Mouse (Mus musculus) neural tube, embryonic 12.5 days (tissue): ENCODE results near the gene Olfr1308. TPM values are rescaled to one million over a fixed set of nuclear protein-coding genes. Genes with fewer than 3 reads are reported as not detected.

ENCODE experiments used
- ATAC-seq: fragments of 200-750 bp; cut with Nextera tagmentation; 2 replicates; pipeline ENCODE4 v1.8.0; 2017; ENCODE audit warnings: low read depth, mild to moderate bottlenecking, moderate TSS enrichment, moderate library complexity; ENCODE audit not compliant: low FRiP score
- H3K27ac ChIP-seq: fragments of 300-500 bp; sonication (generic); 2 replicates; pipeline ENCODE4 v1.5.1; 2016
- H3K27me3 ChIP-seq: fragments of 300-500 bp; sonication (generic); replicated peaks from 2 replicates; pipeline ENCODE4 v1.6.1; 2016; ENCODE audit warnings: mild to moderate bottlenecking
- H3K36me3 ChIP-seq: fragments of 300-500 bp; sonication (generic); 2 replicates; pipeline ENCODE4 v1.6.1; 2016; ENCODE audit warnings: mild to moderate bottlenecking
- H3K4me1 ChIP-seq: fragments of 300-500 bp; sonication (generic); 2 replicates; pipeline ENCODE4 v1.6.1; 2016
- H3K4me2 ChIP-seq: fragments of 300-500 bp; sonication (generic); replicated peaks from 2 replicates; pipeline ENCODE4 v1.6.1; 2016; ENCODE audit warnings: mild to moderate bottlenecking
- H3K4me3 ChIP-seq: fragments of 300-500 bp; sonication (generic); 2 replicates; pipeline ENCODE4 v1.5.1; 2016
- H3K9ac ChIP-seq: fragments of 300-500 bp; sonication (generic); 2 replicates; pipeline ENCODE4 v1.6.1; 2016; ENCODE audit warnings: mild to moderate bottlenecking
- H3K9me3 ChIP-seq: fragments of 300-500 bp; sonication (generic); 2 replicates; pipeline ENCODE4 v1.6.1; 2016; ENCODE audit warnings: mild to moderate bottlenecking
- WGBS: fragments of 180-500 bp; shearing (Covaris S2); methylation state at CpG from one replicate; pipeline ENCODE4 v1.1.7; 2016; 5-methylcytosine and 5-hydroxymethylcytosine counted together
- polyA plus RNA-seq: library from polyadenylated mRNA; unstranded; fragments of >200 nt; fragmentation: Nextera tagmentation; extraction: Ambion mirVana; gene quantifications from 2 replicates; pipeline ENCODE4 v1.2.1, GENCODE M21; 2016

Gene Olfr1308
- polyA plus RNA-seq = not detected in 2 replicates

- ATAC-seq = no peak
- Histone ChIP-seq H3K27me3 (no peaks in the 10 kb centered on the region), H3K4me3 (no peak within 1 kb of the TSS), H3K27ac (no peak within 1 kb of the TSS), H3K36me3 (no peaks in the 10 kb centered on the region), H3K4me2 (no peak within 1 kb of the TSS), H3K9ac (no peak within 1 kb of the TSS), H3K9me3 (no peaks in the 10 kb centered on the region), H3K4me1 (no peaks in the 10 kb centered on the region)
- 70% methylated on average over 1 of the region's 1 CpGs for WGBS
These were observed at the start of gene Olfr1308 for GRCm38 (mm10) chr2:111964844-111965243. Gene Olfr1308 (minus strand): TSS chr2:111964944.

- no peak within 1 kb of the TSS for H3K4me2 ChIP-seq
- no peak within 1 kb of the TSS for H3K27ac ChIP-seq
- H3K27me3 ChIP-seq = no peaks in the 10 kb centered on the region
- no peaks in the 10 kb centered on the region for H3K9me3 ChIP-seq
- no peak within 1 kb of the TSS for H3K4me3 ChIP-seq
- no peak for ATAC-seq
- no peak within 1 kb of the TSS for H3K9ac ChIP-seq
- H3K36me3 ChIP-seq = no peaks in the 10 kb centered on the region
- no peaks in the 10 kb centered on the region for H3K4me1 ChIP-seq
These were observed 47.9 kb upstream of the Olfr1308 start, which contains the start of gene Olfr1310 for GRCm38 (mm10) chr2:112012608-112013007. Gene Olfr1310 (minus strand): TSS chr2:112012708.

GRCm38 (mm10) chr2:111990181-111990580 lies 25.4 kb upstream of the Olfr1308 start, which contains the start of gene Olfr1309:
Gene Olfr1309 (minus strand): TSS chr2:111990281.
- 65% methylated on average over 1 of the region's 1 CpGs for WGBS
- Histone ChIP-seq H3K27ac (no peak within 1 kb of the TSS), H3K27me3 (no peaks in the 10 kb centered on the region), H3K4me3 (no peak within 1 kb of the TSS), H3K9me3 (no peaks in the 10 kb centered on the region), H3K4me2 (no peak within 1 kb of the TSS), H3K4me1 (no peaks in the 10 kb centered on the region), H3K9ac (no peak within 1 kb of the TSS), H3K36me3 (no peaks in the 10 kb centered on the region)
- ATAC-seq = no peak

GRCm38 (mm10) chr2:111949340-111949739 lies 15.4 kb downstream of the Olfr1308 start, which contains the start of gene Olfr1307:
Gene Olfr1307 (minus strand): TSS chr2:111949440.
- 81% methylated on average over 1 of the region's 1 CpGs for WGBS
- no peak within 1 kb of the TSS for H3K9ac ChIP-seq
- no peak within 1 kb of the TSS for H3K4me3 ChIP-seq
- no peak within 1 kb of the TSS for H3K4me2 ChIP-seq
- H3K27me3 ChIP-seq = no peaks in the 10 kb centered on the region
- no peak within 1 kb of the TSS for H3K27ac ChIP-seq
- ATAC-seq = no peak
- no peaks in the 10 kb centered on the region for H3K4me1 ChIP-seq
- H3K36me3 ChIP-seq = no peaks in the 10 kb centered on the region
- H3K9me3 ChIP-seq = no peaks in the 10 kb centered on the region

GRCm38 (mm10) chr2:111916171-111916570 lies 48.6 kb downstream of the Olfr1308 start, which contains the start of gene Olfr1306:
Gene Olfr1306 (minus strand): TSS chr2:111916271.
- no peaks in the 10 kb centered on the region for H3K4me1 ChIP-seq
- H3K4me2 ChIP-seq = no peak within 1 kb of the TSS
- no peak within 1 kb of the TSS for H3K4me3 ChIP-seq
- H3K27ac ChIP-seq = no peak within 1 kb of the TSS
- WGBS = 82% methylated on average over 1 of the region's 1 CpGs
- 0 out of 2 replicates have a peak, but pooled peaks cover 4% of the 10 kb centered on the region for H3K9me3 ChIP-seq
- ATAC-seq = no peak
- H3K27me3 ChIP-seq = no peaks in the 10 kb centered on the region
- H3K36me3 ChIP-seq = no peaks in the 10 kb centered on the region
- no peak within 1 kb of the TSS for H3K9ac ChIP-seq

Other genes with a start within 250 kb of the Olfr1308 start
- not detected in 2 replicates for gene Olfr1301, start 213.9 kb downstream of the Olfr1308 start, polyA plus RNA-seq
- not detected in 2 replicates for gene Olfr1302, start 187.5 kb downstream of the Olfr1308 start, polyA plus RNA-seq
- not detected in 2 replicates for gene Olfr1303, start 144.6 kb downstream of the Olfr1308 start, polyA plus RNA-seq
- not detected in 2 replicates for gene Olfr1305, start 87.8 kb downstream of the Olfr1308 start, polyA plus RNA-seq
- gene Olfr1306, start 48.7 kb downstream of the Olfr1308 start, polyA plus RNA-seq = not detected in 2 replicates
- gene Olfr1307, start 15.5 kb downstream of the Olfr1308 start, polyA plus RNA-seq = 0.01 TPM in 1 of 2 replicates, not detected in the other
- gene Olfr1309, start 25.3 kb upstream of the Olfr1308 start, polyA plus RNA-seq = not detected in 2 replicates
- not detected in 2 replicates for gene Olfr1310, start 47.8 kb upstream of the Olfr1308 start, polyA plus RNA-seq
- not detected in 2 replicates for gene Olfr1311, start 59.5 kb upstream of the Olfr1308 start, polyA plus RNA-seq
- gene Olfr1312, start 85.3 kb upstream of the Olfr1308 start, polyA plus RNA-seq = not detected in 2 replicates
- not detected in 2 replicates for gene Olfr1313, start 112.9 kb upstream of the Olfr1308 start, polyA plus RNA-seq
- not detected in 2 replicates for gene Olfr1314, start 131.8 kb upstream of the Olfr1308 start, polyA plus RNA-seq
- not detected in 2 replicates for gene Olfr1315-ps1, start 150.5 kb upstream of the Olfr1308 start, polyA plus RNA-seq
- not detected in 2 replicates for gene Olfr1316, start 170.0 kb upstream of the Olfr1308 start, polyA plus RNA-seq
- not detected in 2 replicates for gene Olfr1317, start 175.4 kb upstream of the Olfr1308 start, polyA plus RNA-seq
- gene Olfr1318, start 189.3 kb upstream of the Olfr1308 start, polyA plus RNA-seq = not detected in 2 replicates